Mouse (Mus musculus): ENCODE results near the gene Prr12.

- no peak for TF ChIP-seq EP300 (optimal IDR thresholded peaks at IDR 0.05)
- TF ChIP-seq CTCF (IDR thresholded peaks at IDR 0.05; ENCODE audit: low read depth): no peak
Measured at GRCm38 (mm10) chr7:45047491-45047890, 5.2 kb downstream of the Prr12 start.

Data from stomach, postnatal 0 days (tissue).